Mouse (Mus musculus) midbrain, embryonic 13.5 days (tissue): ENCODE measurements around the gene Fam131b. TPM values are rescaled to one million over a fixed set of nuclear protein-coding genes. Genes with fewer than 3 reads are reported as not detected.

Source experiments
- ATAC-seq: fragments of 200-750 bp; cut with Nextera tagmentation; 2 replicates; pipeline ENCODE4 v1.8.0; 2017; ENCODE audit warnings: mild to moderate bottlenecking, moderate TSS enrichment, moderate library complexity
- H3K27ac ChIP-seq: fragments of 300-500 bp; sonication (generic); 2 replicates; pipeline ENCODE4 v1.5.1; 2015; ENCODE audit warnings: inconsistent platforms, mild to moderate bottlenecking, moderate library complexity
- H3K27me3 ChIP-seq: fragments of 300-500 bp; sonication (generic); 2 replicates; pipeline ENCODE4 v1.6.1; 2015; ENCODE audit warnings: mild to moderate bottlenecking, inconsistent platforms
- H3K36me3 ChIP-seq: fragments of 300-500 bp; sonication (generic); 2 replicates; pipeline ENCODE4 v1.6.1; 2015; ENCODE audit warnings: mild to moderate bottlenecking, inconsistent platforms
- H3K4me1 ChIP-seq: fragments of 300-500 bp; sonication (generic); replicated peaks from 2 replicates; pipeline ENCODE4 v1.6.1; 2015; ENCODE audit warnings: inconsistent platforms
- H3K4me2 ChIP-seq: fragments of 300-500 bp; sonication (generic); replicated peaks from 2 replicates; pipeline ENCODE4 v1.6.1; 2015; ENCODE audit warnings: moderate library complexity, mild to moderate bottlenecking, inconsistent platforms
- H3K4me3 ChIP-seq: fragments of 300-500 bp; sonication (generic); replicated peaks from 2 replicates; pipeline ENCODE4 v1.5.1; 2015; ENCODE audit warnings: mild to moderate bottlenecking, inconsistent platforms
- H3K9ac ChIP-seq: fragments of 300-500 bp; sonication (generic); replicated peaks from 2 replicates; pipeline ENCODE4 v1.6.1; 2015; ENCODE audit warnings: mild to moderate bottlenecking, inconsistent platforms
- H3K9me3 ChIP-seq: fragments of 300-500 bp; sonication (generic); 2 replicates; pipeline ENCODE4 v1.6.1; 2016; ENCODE audit warnings: mild to moderate bottlenecking, inconsistent platforms
- WGBS: fragments of 180-500 bp; shearing (Covaris S2); methylation state at CpG from one replicate; pipeline ENCODE4 v1.1.7; 2015; 5-methylcytosine and 5-hydroxymethylcytosine counted together
- polyA plus RNA-seq: library from polyadenylated mRNA; unstranded; fragments of >200 nt; fragmentation: Nextera tagmentation; extraction: Ambion mirVana; gene quantifications from 2 replicates; pipeline ENCODE4 v1.2.1, GENCODE M21; 2015

Fam131b gene
- polyA plus RNA-seq, 1 experiment from 2014 or later, result 5.7 TPM

DNA sequence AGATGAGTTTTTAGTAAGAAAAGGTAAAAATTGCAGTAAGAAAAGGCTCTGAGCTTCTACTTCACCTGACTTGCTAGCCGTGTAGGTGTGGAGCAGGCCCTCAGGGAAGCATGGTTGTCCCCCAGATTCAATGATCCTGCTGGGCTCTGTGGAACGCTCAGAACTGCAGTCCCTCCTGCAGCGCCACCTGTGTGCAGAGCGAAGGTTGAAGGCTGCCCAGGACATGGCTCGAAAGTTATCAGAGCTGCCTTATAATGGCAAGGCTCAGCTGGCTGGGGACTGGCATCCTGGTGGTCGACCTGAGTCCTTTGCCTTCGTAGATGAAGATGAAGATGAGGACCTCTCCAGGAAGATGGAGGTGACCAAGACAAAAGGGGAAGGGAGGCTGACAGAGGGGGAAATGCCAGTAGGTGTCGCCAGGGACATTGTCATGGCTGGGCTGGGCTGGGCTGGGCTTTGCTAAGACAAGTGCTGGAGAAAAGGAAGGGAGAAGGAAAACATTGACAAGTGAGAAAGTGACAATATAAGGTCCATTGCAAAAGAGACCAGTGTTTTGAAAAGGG lies 14.5 kb downstream of the Fam131b start:
- no peak overlapping the region for H3K27ac ChIP-seq
- H3K27me3 ChIP-seq, result no peaks in the 10 kb centered on the region
- H3K9ac ChIP-seq, result no peak overlapping the region
- no peak overlapping the region for H3K4me3 ChIP-seq
- H3K36me3 ChIP-seq, result peaks cover 89% of the 10 kb centered on the region
- no peaks in the 10 kb centered on the region for H3K9me3 ChIP-seq
- ATAC-seq, result 0 out of 2 replicates have a peak, but pooled peaks have one; percentile 41
- H3K4me2 ChIP-seq, result no peak overlapping the region
- H3K4me1 ChIP-seq, result no peaks in the 10 kb centered on the region
- 50% methylated on average over 8 of the region's 8 CpGs for WGBS

DNA sequence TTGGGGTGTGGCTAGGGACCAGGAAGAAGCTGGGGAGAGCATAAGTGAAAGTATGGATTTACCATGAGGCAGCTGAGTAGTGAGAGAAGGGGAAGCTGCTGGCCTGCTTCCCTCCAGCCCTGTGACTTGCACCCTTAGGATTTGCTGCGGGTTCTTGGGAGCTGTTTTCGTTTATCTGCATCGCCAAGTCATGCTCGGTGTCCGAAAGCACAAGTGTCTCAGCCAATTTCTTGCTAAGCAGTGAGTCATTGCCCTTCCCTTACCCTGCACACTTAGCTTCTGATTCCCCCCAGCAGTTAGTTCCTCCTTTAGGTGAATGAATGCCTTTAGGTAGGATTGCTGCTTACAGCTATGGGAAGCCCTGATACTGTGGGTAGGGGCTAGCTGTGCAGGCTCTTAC lies 25.1 kb downstream of the Fam131b start:
- H3K27me3 ChIP-seq, result no peaks in the 10 kb centered on the region
- no peak overlapping the region for H3K4me3 ChIP-seq
- no peaks in the 10 kb centered on the region for H3K9me3 ChIP-seq
- WGBS, result 95% methylated on average over 5 of the region's 5 CpGs
- H3K4me2 ChIP-seq, result no peak overlapping the region
- no peaks in the 10 kb centered on the region for H3K4me1 ChIP-seq
- ATAC-seq, result no peak
- H3K9ac ChIP-seq, result no peak overlapping the region
- no peak overlapping the region for H3K27ac ChIP-seq
- peaks cover 74% of the 10 kb centered on the region for H3K36me3 ChIP-seq

DNA sequence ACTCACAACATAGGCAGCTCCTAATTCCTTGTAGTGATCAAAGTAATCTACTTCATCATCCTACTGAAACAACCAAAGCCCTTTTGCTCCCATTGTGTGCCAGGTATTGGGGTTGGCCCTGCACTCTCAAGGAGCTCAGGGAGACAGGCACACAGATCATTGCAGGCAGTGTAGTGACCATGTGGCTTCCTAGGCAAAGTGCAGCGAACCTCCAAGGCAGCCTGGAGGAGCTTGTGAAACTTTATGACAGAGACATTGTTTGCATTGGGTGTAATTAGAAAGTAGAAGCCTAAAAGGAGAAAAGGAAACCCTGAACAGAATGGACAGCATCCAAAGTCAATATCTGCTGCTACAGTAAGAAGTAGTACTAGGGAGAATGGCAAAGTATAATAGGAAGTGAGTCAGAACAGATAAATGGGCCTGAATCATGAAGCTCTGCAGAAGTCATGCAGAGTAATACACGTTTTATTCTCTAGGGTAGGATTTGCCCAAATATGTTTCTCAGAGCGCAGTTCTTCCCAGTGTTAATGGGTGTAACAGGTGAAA lies 28.8 kb downstream of the Fam131b start:
- Histone ChIP-seq H3K4me3 (no peak overlapping the region), H3K27me3 (no peaks in the 10 kb centered on the region), H3K36me3 (peaks cover 92% of the 10 kb centered on the region), H3K9me3 (no peaks in the 10 kb centered on the region), H3K27ac (no peak overlapping the region), H3K4me1 (no peaks in the 10 kb centered on the region), H3K4me2 (no peak overlapping the region), H3K9ac (no peak overlapping the region)
- ATAC-seq, result no peak
- 85% methylated on average over 3 of the region's 3 CpGs for WGBS

DNA sequence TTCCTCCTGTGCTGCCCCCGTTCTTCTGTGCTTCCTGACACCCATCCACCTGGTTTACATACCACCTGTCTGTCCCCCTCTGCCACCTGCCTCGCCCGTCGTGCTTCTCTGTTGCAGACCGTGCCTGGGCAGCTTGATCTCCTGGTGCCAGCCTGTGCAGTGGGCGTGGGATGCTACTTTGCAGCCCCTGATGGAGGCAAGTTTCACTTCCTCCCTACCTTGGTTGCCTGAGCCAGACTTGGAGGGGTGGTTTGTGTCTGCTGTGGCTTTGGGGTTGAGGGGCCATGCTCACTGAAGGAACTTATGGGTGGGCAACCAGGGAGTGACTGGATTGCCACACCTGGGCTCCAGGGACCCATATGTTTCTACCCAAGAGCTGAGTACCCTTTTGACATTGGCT lies 31.1 kb downstream of the Fam131b start:
- WGBS, result 95% methylated on average over 6 of the region's 6 CpGs
- H3K9ac ChIP-seq, result no peak overlapping the region
- H3K27me3 ChIP-seq, result no peaks in the 10 kb centered on the region
- H3K36me3 ChIP-seq, result peaks cover 78% of the 10 kb centered on the region
- no peak overlapping the region for H3K4me2 ChIP-seq
- H3K4me3 ChIP-seq, result no peak overlapping the region
- no peak overlapping the region for H3K27ac ChIP-seq
- ATAC-seq, result no peak
- H3K4me1 ChIP-seq, result no peaks in the 10 kb centered on the region
- H3K9me3 ChIP-seq, result no peaks in the 10 kb centered on the region

- no peaks in the 10 kb centered on the region for H3K4me1 ChIP-seq
- no peak overlapping the region for H3K4me3 ChIP-seq
- ATAC-seq, result no peak
- H3K36me3 ChIP-seq, result peaks cover 55% of the 10 kb centered on the region
- no peak overlapping the region for H3K4me2 ChIP-seq
- no peak overlapping the region for H3K9ac ChIP-seq
- no peak overlapping the region for H3K27ac ChIP-seq
- H3K27me3 ChIP-seq, result no peaks in the 10 kb centered on the region
- H3K9me3 ChIP-seq, result no peaks in the 10 kb centered on the region
Measured at GRCm38 (mm10) chr6:42287562-42287961, 36.9 kb downstream of the Fam131b start.

DNA sequence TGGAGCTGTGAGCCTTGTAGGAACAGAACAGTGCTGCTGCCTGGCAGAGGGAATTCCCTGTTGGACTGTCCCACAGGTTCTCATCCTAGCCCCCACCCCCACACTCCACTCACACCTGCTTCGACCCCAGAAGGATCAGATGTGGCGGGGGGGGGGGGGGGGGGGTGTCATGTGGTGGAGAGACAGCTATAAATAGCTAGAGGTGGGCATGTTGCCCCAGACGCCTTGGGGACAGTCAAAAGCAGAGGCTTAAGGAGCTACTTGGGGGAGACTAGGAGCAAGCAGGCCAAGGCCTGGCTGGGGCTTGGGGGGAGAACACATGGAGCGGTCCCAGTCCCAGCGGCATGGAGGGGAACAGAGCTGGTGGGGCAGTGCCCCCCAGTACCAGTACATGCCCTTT lies 38.0 kb downstream of the Fam131b start, which contains the start of gene Clcn1:
Gene Clcn1 (plus strand): TSS at position 238 of the 400 bp plus-strand sequence.
- Histone ChIP-seq H3K9ac (no peak within 1 kb of the TSS), H3K4me1 (no peaks in the 10 kb centered on the region), H3K9me3 (no peaks in the 10 kb centered on the region), H3K27ac (no peak within 1 kb of the TSS), H3K4me3 (no peak within 1 kb of the TSS), H3K36me3 (peaks cover 56% of the 10 kb centered on the region), H3K27me3 (no peaks in the 10 kb centered on the region), H3K4me2 (no peak within 1 kb of the TSS)
- ATAC-seq, result 0 out of 2 replicates have a peak, but pooled peaks have one; percentile 22
- WGBS, result 83% methylated on average over 4 of the region's 5 CpGs

GRCm38 (mm10) chr6:42282865-42283528 lies 41.4 kb downstream of the Fam131b start:
- no peak overlapping the region for H3K27ac ChIP-seq
- peaks cover 71% of the 10 kb centered on the region for H3K36me3 ChIP-seq
- H3K4me3 ChIP-seq, result no peak overlapping the region
- H3K9me3 ChIP-seq, result no peaks in the 10 kb centered on the region
- ATAC-seq, result 0 out of 2 replicates have a peak, but pooled peaks have one; percentile 21
- H3K9ac ChIP-seq, result no peak overlapping the region
- 84% methylated on average over 5 of the region's 5 CpGs for WGBS
- H3K27me3 ChIP-seq, result no peaks in the 10 kb centered on the region
- H3K4me2 ChIP-seq, result no peak overlapping the region
- H3K4me1 ChIP-seq, result no peaks in the 10 kb centered on the region

- Histone ChIP-seq H3K9ac (no peak overlapping the region), H3K9me3 (no peaks in the 10 kb centered on the region), H3K4me2 (no peak overlapping the region), H3K4me1 (no peaks in the 10 kb centered on the region), H3K27ac (no peak overlapping the region), H3K27me3 (no peaks in the 10 kb centered on the region), H3K36me3 (peaks cover 87% of the 10 kb centered on the region), H3K4me3 (no peak overlapping the region)
- no peak for ATAC-seq
- WGBS, result 70% methylated on average over 2 of the region's 2 CpGs
Measured at GRCm38 (mm10) chr6:42276151-42276550, 48.3 kb downstream of the Fam131b start.

DNA sequence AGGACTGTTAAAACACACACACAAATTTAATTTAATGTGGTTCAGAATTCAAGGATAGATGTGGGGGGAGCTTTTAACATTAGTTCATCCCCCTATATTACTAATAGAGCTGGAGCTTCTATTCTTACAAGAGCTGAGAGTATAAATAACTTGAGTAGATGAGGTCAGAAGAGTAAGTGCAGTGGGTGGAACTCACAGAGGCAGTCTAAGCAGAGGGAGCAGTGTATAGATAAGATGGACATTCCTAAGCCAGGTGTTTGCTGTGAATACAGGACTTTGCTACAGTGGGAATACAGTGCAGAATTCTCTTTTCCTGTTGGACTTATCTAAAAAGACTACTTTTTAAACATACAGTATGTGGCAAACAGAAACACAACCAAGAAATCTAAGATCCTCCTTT lies 53.6 kb downstream of the Fam131b start:
- no peak overlapping the region for H3K4me3 ChIP-seq
- H3K9ac ChIP-seq, result no peak overlapping the region
- H3K36me3 ChIP-seq, result peaks cover 74% of the 10 kb centered on the region
- H3K4me1 ChIP-seq, result peaks cover 18% of the 10 kb centered on the region
- H3K9me3 ChIP-seq, result no peaks in the 10 kb centered on the region
- no peaks in the 10 kb centered on the region for H3K27me3 ChIP-seq
- H3K4me2 ChIP-seq, result no peak overlapping the region
- ATAC-seq, result no peak
- no peak overlapping the region for H3K27ac ChIP-seq

- no peaks in the 10 kb centered on the region for H3K9me3 ChIP-seq
- ATAC-seq, result no peak
- WGBS, result under 1% methylated on average over 21 of the region's 21 CpGs
Measured at GRCm38 (mm10) chr6:42265391-42266330, 58.8 kb downstream of the Fam131b start.

More at GRCm38 (mm10) chr6:42265391-42266330, 58.8 kb downstream of the Fam131b start:
- Histone ChIP-seq H3K4me2 (peak overlapping the region; percentile 82), H3K27ac (peak overlapping the region; percentile 91), H3K27me3 (no peaks in the 10 kb centered on the region; the same call in 1 of the 2 replicates), H3K4me1 (peaks cover 18% of the 10 kb centered on the region), H3K36me3 (peaks cover 33% of the 10 kb centered on the region), H3K4me3 (peak overlapping the region; percentile 86), H3K9ac (peak overlapping the region; percentile 93)
